Mouse (Mus musculus) CH12.LX (cell line): ENCODE data around the gene Fbxw8. TPM values are rescaled to one million over a fixed set of nuclear protein-coding genes. Genes with fewer than 3 reads are reported as not detected.

Source experiments
- DNase-seq: peaks from one replicate; pipeline ENCODE4 v3.0.0-alpha.2; 2013; ENCODE audit errors: extremely low read depth
- H3K27ac ChIP-seq: 2 replicates; pipeline ENCODE4 v1.5.1; 2012; ENCODE audit warnings: low read depth, mild to moderate bottlenecking, control low read depth, moderate library complexity; ENCODE audit not compliant: insufficient read depth
- H3K27me3 ChIP-seq: replicated peaks from 2 replicates; pipeline ENCODE3; 2012; ENCODE audit warnings: inconsistent platforms
- H3K36me3 ChIP-seq, 2 experiments: replicated peaks in 1 of 2; 2 replicates each; pipeline versions ENCODE3 to v1.6.1; 2012; ENCODE audit warnings: inconsistent platforms in 1 of 2, low read length in 1 of 2, mild to moderate bottlenecking in 1 of 2, mixed read lengths in 1 of 2, moderate library complexity in 1 of 2; ENCODE audit not compliant: control insufficient read depth in 1 of 2, insufficient read depth in 1 of 2
- H3K4me1 ChIP-seq, 2 experiments: 2 replicates each; pipeline ENCODE4 v1.6.1; 2012; ENCODE audit warnings: inconsistent platforms in 1 of 2, moderate library complexity in 1 of 2; ENCODE audit not compliant: insufficient read depth in 2 of 2, control insufficient read depth in 1 of 2
- H3K4me2 ChIP-seq: 2 replicates; pipeline ENCODE4 v1.6.1; 2012; ENCODE audit warnings: low read depth, mild to moderate bottlenecking, control low read depth; ENCODE audit not compliant: poor library complexity, insufficient read depth, severe bottlenecking
- H3K4me3 ChIP-seq, 3 experiments: fragments of 150-350 bp in 1 of 3; sonication (generic) in 1 of 3; replicated peaks in 1 of 3; 2 replicates each; pipeline versions ENCODE3 to v1.5.1; 2011 to 2012; ENCODE audit warnings: low read depth in 2 of 3, low read length in 2 of 3, mild to moderate bottlenecking in 2 of 3, moderate library complexity in 2 of 3, control low read depth in 1 of 3, improper control_type of control experiment in 1 of 3, inconsistent platforms in 1 of 3, mixed read lengths in 1 of 3; ENCODE audit not compliant: poor library complexity in 1 of 3
- H3K79me2 ChIP-seq: replicated peaks from 2 replicates; pipeline ENCODE4 v1.6.1; 2012; ENCODE audit warnings: mild to moderate bottlenecking, moderate library complexity; ENCODE audit not compliant: control insufficient read depth, poor library complexity, insufficient read depth, severe bottlenecking; ENCODE audit errors: extremely low read depth
- H3K9ac ChIP-seq: 2 replicates; pipeline ENCODE4 v1.6.1; 2012; ENCODE audit warnings: low read depth, mild to moderate bottlenecking, control low read depth, moderate library complexity; ENCODE audit not compliant: insufficient read depth
- H3K9me3 ChIP-seq: replicated peaks from 2 replicates; pipeline ENCODE3; 2012; ENCODE audit warnings: low read length, inconsistent platforms, mixed read lengths
- CHD1 ChIP-seq: IDR thresholded peaks from 2 replicates; pipeline ENCODE4 v1.6.1; 2012; ENCODE audit warnings: low read depth, low read length, improper control_type of control experiment, inconsistent platforms
- CTCF ChIP-seq, 2 experiments: IDR thresholded peaks in 1 of 2; conservative IDR thresholded peaks in 1 of 2; 2 replicates each; pipeline ENCODE4 v1.5.1; 2011 to 2012; ENCODE audit warnings: low read depth in 2 of 2, low read length in 2 of 2, improper control_type of control experiment in 1 of 2, inconsistent platforms in 1 of 2, mild to moderate bottlenecking in 1 of 2, moderate library complexity in 1 of 2
- E2F4 ChIP-seq: IDR thresholded peaks from 2 replicates; pipeline ENCODE4 v1.6.1; 2011; ENCODE audit warnings: low read depth, low read length, improper control_type of control experiment; ENCODE audit not compliant: insufficient replicate concordance
- EP300 ChIP-seq: IDR thresholded peaks from 2 replicates; pipeline ENCODE4 v1.6.1; 2011; ENCODE audit warnings: low read length, improper control_type of control experiment
- ETS1 ChIP-seq: conservative IDR thresholded peaks from 2 replicates; pipeline ENCODE4 v1.6.1; 2012; ENCODE audit warnings: low read depth, mild to moderate bottlenecking, inconsistent platforms, low read length, improper control_type of control experiment, moderate library complexity
- GABPA ChIP-seq: IDR thresholded peaks from 2 replicates; pipeline ENCODE4 v1.6.1; 2012; ENCODE audit warnings: low read depth, low read length, improper control_type of control experiment, inconsistent platforms; ENCODE audit not compliant: insufficient replicate concordance
- HCFC1 ChIP-seq: IDR thresholded peaks from 2 replicates; pipeline ENCODE4 v1.6.1; 2012; ENCODE audit warnings: low read depth, mild to moderate bottlenecking, inconsistent platforms, low read length, improper control_type of control experiment
- IRF4 ChIP-seq: IDR thresholded peaks from 2 replicates; pipeline ENCODE4 v1.6.1; 2014; ENCODE audit warnings: low read depth, mild to moderate bottlenecking, inconsistent platforms, low read length, improper control_type of control experiment
- JUND ChIP-seq: conservative IDR thresholded peaks from 2 replicates; pipeline ENCODE4 v1.6.1; 2011; ENCODE audit warnings: low read depth, low read length, improper control_type of control experiment
- MAFK ChIP-seq: IDR thresholded peaks from 2 replicates; pipeline ENCODE4 v1.6.1; 2011; ENCODE audit warnings: low read length, improper control_type of control experiment; ENCODE audit not compliant: insufficient replicate concordance
- MAX ChIP-seq: IDR thresholded peaks from 2 replicates; pipeline ENCODE4 v1.6.1; 2011; ENCODE audit warnings: low read length, improper control_type of control experiment
- MAZ ChIP-seq: IDR thresholded peaks from 2 replicates; pipeline ENCODE4 v1.6.1; 2012; ENCODE audit warnings: low read depth, mild to moderate bottlenecking, inconsistent platforms, low read length, improper control_type of control experiment, moderate library complexity
- MEF2A ChIP-seq: IDR thresholded peaks from 2 replicates; pipeline ENCODE4 v1.6.1; 2014; ENCODE audit warnings: low read depth, mild to moderate bottlenecking, inconsistent platforms, low read length, improper control_type of control experiment, borderline replicate concordance
- MXI1 ChIP-seq: IDR thresholded peaks from 2 replicates; pipeline ENCODE4 v1.6.1; 2011; ENCODE audit warnings: mild to moderate bottlenecking, low read depth, low read length, improper control_type of control experiment
- MYC ChIP-seq: IDR thresholded peaks from 2 replicates; pipeline ENCODE4 v1.6.1; 2011; ENCODE audit warnings: low read depth, mild to moderate bottlenecking, improper control_type of control experiment, low read length
- NRF1 ChIP-seq: IDR thresholded peaks from 2 replicates; pipeline ENCODE4 v1.6.1; 2014; ENCODE audit warnings: low read depth, mild to moderate bottlenecking, inconsistent platforms, low read length, improper control_type of control experiment, moderate library complexity
- PAX5 ChIP-seq: IDR thresholded peaks from 2 replicates; pipeline ENCODE4 v1.6.1; 2012; ENCODE audit warnings: low read length, inconsistent platforms, mixed read lengths
- POLR2AphosphoS2 ChIP-seq: IDR thresholded peaks from 2 replicates; pipeline ENCODE4 v1.6.1; 2011; ENCODE audit warnings: low read depth, low read length, improper control_type of control experiment
- RAD21 ChIP-seq: IDR thresholded peaks from 2 replicates; pipeline ENCODE4 v1.6.1; 2011; ENCODE audit warnings: low read depth, mild to moderate bottlenecking, low read length, improper control_type of control experiment, moderate library complexity
- RCOR1 ChIP-seq: conservative IDR thresholded peaks from 2 replicates; pipeline ENCODE4 v1.6.1; 2012; ENCODE audit warnings: low read depth, mild to moderate bottlenecking, inconsistent platforms, low read length, improper control_type of control experiment
- SIN3A ChIP-seq: IDR thresholded peaks from 2 replicates; pipeline ENCODE4 v1.6.1; 2012; ENCODE audit warnings: low read length, improper control_type of control experiment, inconsistent platforms
- TBP ChIP-seq: conservative IDR thresholded peaks from 2 replicates; pipeline ENCODE4 v1.6.1; 2011; ENCODE audit warnings: low read depth, low read length, improper control_type of control experiment
- TCF12 ChIP-seq: IDR thresholded peaks from 2 replicates; pipeline ENCODE4 v1.6.1; 2014; ENCODE audit warnings: low read depth, mild to moderate bottlenecking, inconsistent platforms, low read length, improper control_type of control experiment
- UBTF ChIP-seq: IDR thresholded peaks from 2 replicates; pipeline ENCODE4 v1.6.1; 2012; ENCODE audit warnings: low read depth, mild to moderate bottlenecking, inconsistent platforms, low read length, improper control_type of control experiment, moderate library complexity
- USF1 ChIP-seq: IDR thresholded peaks from 2 replicates; pipeline ENCODE4 v1.6.1; 2014; ENCODE audit warnings: low read depth, mild to moderate bottlenecking, inconsistent platforms, low read length, improper control_type of control experiment
- USF2 ChIP-seq: conservative IDR thresholded peaks from 2 replicates; pipeline ENCODE4 v1.6.1; 2011; ENCODE audit warnings: low read depth, low read length, improper control_type of control experiment
- ZMIZ1 ChIP-seq: IDR thresholded peaks from 2 replicates; pipeline ENCODE4 v1.6.1; 2012; ENCODE audit warnings: low read depth, mild to moderate bottlenecking, inconsistent platforms, low read length, improper control_type of control experiment
- ZNF384 ChIP-seq: IDR thresholded peaks from 2 replicates; pipeline ENCODE4 v1.6.1; 2012; ENCODE audit warnings: low read depth, low read length, improper control_type of control experiment, inconsistent platforms
- dilution Hi-C: fragments of 300-500 bp; cut with MboI; formaldehyde crosslinking; loops from 2 replicates; pipeline ENCODE4 v1.14.3; 2020; ENCODE audit warnings: low sequenced_read_pairs; ENCODE audit not compliant: extremely low pct_unique_long_range_greater_than_20kb, extremely low pct_ligation_motif_present
- in situ Hi-C: fragments of 300-500 bp; cut with MboI; formaldehyde crosslinking; loops from 3 replicates; pipeline ENCODE4 v1.14.3; 2019; ENCODE audit warnings: low sequenced_read_pairs, low pct_ligation_motif_present, low pct_unique_long_range_greater_than_20kb, mixed read lengths
- polyA plus RNA-seq: library from polyadenylated mRNA; unstranded; fragments of >175 nt; gene quantifications from 2 replicates; pipeline ENCODE4 v1.2.1, GENCODE M21; 2012; ENCODE audit warnings: low read depth; ENCODE audit not compliant: insufficient read length
- total RNA-seq, 2 experiments: library from RNA; depleted of rRNA; stranded (reverse); fragments of 300-350 nt in 1 of 2; fragments of >200 nt in 1 of 2; gene quantifications; 2 replicates each; pipeline ENCODE4 v1.2.3; 2012 to 2014

Gene Fbxw8
- total and polyA plus RNA-seq, 3 experiments = 41.7 to 50.9 (median 47.3) TPM

- in situ Hi-C loops = no loop called here
- H3K9me3 ChIP-seq = no peaks in the 10 kb centered on the region
- no peak overlapping the region for H3K27ac ChIP-seq
- no peak for TF ChIP-seq NRF1
- no peak for TF ChIP-seq MAX
- no peak for TF ChIP-seq ETS1
- no peak for TF ChIP-seq E2F4
- no peak for TF ChIP-seq USF1
- TF ChIP-seq EP300 = no peak
- no peak for TF ChIP-seq JUND
- no peak for TF ChIP-seq GABPA
- no peak for TF ChIP-seq UBTF
- TF ChIP-seq SIN3A = no peak
- no peak for TF ChIP-seq CTCF (conservative IDR thresholded peaks at IDR 0.05 in 1 of 2, IDR thresholded peaks at IDR 0.05 in 1 of 2; ENCODE audit: low read depth in 2 of 2, low read length in 2 of 2)
- no peak for TF ChIP-seq RCOR1
- no peak for TF ChIP-seq MEF2A
- no peak for TF ChIP-seq IRF4
- TF ChIP-seq MAFK = no peak
- no peak for TF ChIP-seq USF2
- TF ChIP-seq MYC = no peak
- TF ChIP-seq MAZ = no peak
- H3K4me3 ChIP-seq = no peak overlapping the region
- peaks cover 33 to 94% of the 10 kb centered on the region in 2 experiments for H3K36me3 ChIP-seq
- H3K79me2 ChIP-seq = peaks cover 9% of the 10 kb centered on the region; the same call in 1 of the 2 replicates
- DNase-seq = no peak
- dilution Hi-C loops = no loop called here
- no peak overlapping the region for H3K9ac ChIP-seq
- no peak overlapping the region for H3K4me2 ChIP-seq
- peaks cover 0 to 10% of the 10 kb centered on the region in 2 experiments; a peak in 2 of 4 replicates for H3K4me1 ChIP-seq
- no peaks in the 10 kb centered on the region for H3K27me3 ChIP-seq
Measured at GRCm38 (mm10) chr5:118144770-118145169, 10.5 kb downstream of the Fbxw8 start.

- Histone ChIP-seq H3K9ac (no peak overlapping the region), H3K36me3 (peaks cover 38 to 94% of the 10 kb centered on the region in 2 experiments), H3K4me1 (peaks cover 0 to 10% of the 10 kb centered on the region in 2 experiments; a peak in 2 of 4 replicates), H3K9me3 (no peaks in the 10 kb centered on the region), H3K27me3 (no peaks in the 10 kb centered on the region), H3K27ac (no peak overlapping the region), H3K4me3 (no peak overlapping the region), H3K79me2 (peaks cover 9% of the 10 kb centered on the region; the same call in 1 of the 2 replicates), H3K4me2 (no peak overlapping the region)
- TF ChIP-seq ZMIZ1 (no peak), MAX (no peak), TCF12 (no peak), POLR2AphosphoS2 (no peak), MAZ (no peak), TBP (no peak), RCOR1 (no peak), PAX5 (no peak), CTCF (conservative IDR thresholded peaks at IDR 0.05 in 1 of 2, IDR thresholded peaks at IDR 0.05 in 1 of 2; ENCODE audit: low read depth in 2 of 2, low read length in 2 of 2) (no peak), CHD1 (no peak), ZNF384 (no peak), RAD21 (no peak), HCFC1 (no peak), UBTF (no peak), IRF4 (no peak), MXI1 (no peak), SIN3A (no peak), USF2 (no peak)
- in situ Hi-C loops (no loop called here), dilution Hi-C loops (no loop called here)
- no peak for DNase-seq
Measured at GRCm38 (mm10) chr5:118144327-118144726, 10.9 kb downstream of the Fbxw8 start.
